Comparison of ENCODE assay signal across 7 mouse cellular contexts in genomic region chr11:28582218-28582617, GRCm38 (mm10). TPM values are rescaled to one million over a fixed set of nuclear protein-coding genes. Genes with fewer than 3 reads are reported as not detected.
A peak's percentile ranks its signal among the peaks of the same experiment; 100 is the strongest.
DNase-seq lines count a peak whose midpoint lies in the region; ATAC-seq lines count a peak whose summit lies in the region.

No protein-coding gene starts in this region.

- H3K4me3 ChIP-seq in lung, embryonic 15.5 days: peak overlapping the region; percentile 48; the same call in 1 of the 2 replicates

- no peak overlapping the region for H3K9ac ChIP-seq in lung, embryonic 15.5 days

- no peak for ATAC-seq in lung, embryonic 15.5 days (ENCODE audit: borderline replicate concordance, extremely low read depth, low FRiP score, low TSS enrichment)

- intact Hi-C loops in heart, postnatal 36 days (cut with DNase I): loop anchor here (2.0 to 10.0 kb wide), 6 partner anchors 40 to 1357 kb away; no protein-coding TSS in a partner anchor

- DNase-seq in ES-CJ7 (ENCODE audit: low read depth, low spot score) (peak; percentile 79), WW6 (ENCODE audit: low read depth, low spot score) (peak; percentile 33)
- peak; percentile 19 to 26 for DNase-seq in heart, postnatal 36 days
- DNase-seq in spleen, postnatal 36 days (ENCODE audit: low spot score in 2 of 2): no peak
- DNase-seq in thymus, postnatal 0 days (ENCODE audit: low spot score): no peak
- no peak for DNase-seq in c-Kit-positive CD71-positive TER-119-positive erythroid progenitor cells, embryonic 14.5 days (ENCODE audit: low spot score)

- H3K4me2 ChIP-seq in lung, embryonic 15.5 days: peak overlapping the region; percentile 80

- no peaks in the 10 kb centered on the region for H3K9me3 ChIP-seq in lung, embryonic 15.5 days

- WGBS in lung, embryonic 15.5 days: 14% methylated on average over 5 of the region's 5 CpGs

- no peak overlapping the region for H3K27ac ChIP-seq in lung, embryonic 15.5 days

- H3K36me3 ChIP-seq in lung, embryonic 15.5 days: no peaks in the 10 kb centered on the region

- peaks cover 6% of the 10 kb centered on the region; the same call in 1 of the 2 replicates for H3K4me1 ChIP-seq in lung, embryonic 15.5 days

- H3K27me3 ChIP-seq in lung, embryonic 15.5 days: peaks cover 31% of the 10 kb centered on the region

RNA-seq across cellular contexts. Expression of gene Ccdc85a, which starts 1.9 kb away (rescaled TPM):
- 10 to 100 TPM; 10.5 to 14.1 TPM for total RNA-seq in heart, postnatal 36 days (2021)
- polyA plus RNA-seq in lung, embryonic 15.5 days (2015; fragmentation: Nextera tagmentation; extraction: Ambion mirVana): 6.4 and 6.7 TPM in 2 replicates
- 0.90 and 1.4 TPM in 2 replicates for polyA plus RNA-seq in thymus, postnatal 0 days (2015; fragmentation: Nextera tagmentation; extraction: Ambion mirVana)

Comparison
In these comparisons a context has a peak if more than half of its experiments do, and no peak if none do; other contexts are left out.
1. DNase-seq: peak in ES-CJ7 (single experiment), WW6 (single experiment) and heart, postnatal 36 days (2 of 2); none in spleen, postnatal 36 days (0 of 2), thymus, postnatal 0 days (single experiment) and c-Kit-positive CD71-positive TER-119-positive erythroid progenitor cells, embryonic 14.5 days (single experiment).